Mouse (Mus musculus) hindbrain, embryonic 14.5 days (tissue): Measurements from ENCODE around the gene Catsper3. TPM values are rescaled to one million over a fixed set of nuclear protein-coding genes. Genes with fewer than 3 reads are reported as not detected.

Experiments used
- polyA plus RNA-seq: library from polyadenylated mRNA; unstranded; fragments of >200 nt; fragmentation: Nextera tagmentation; extraction: Ambion mirVana; gene quantifications from 2 replicates; pipeline ENCODE4 v1.2.1, GENCODE M21; 2014

Gene Catsper3
- polyA plus RNA-seq, 1 experiment from 2014 or later, result not detected

Other genes starting within 250 kb of the Catsper3 start
- 49.5 and 51.1 TPM in 2 replicates for gene Ddx41, start 247.9 kb upstream of the Catsper3 start, polyA plus RNA-seq
- gene Fam193b, start 213.4 kb upstream of the Catsper3 start, polyA plus RNA-seq, result 41.4 and 47.4 TPM in 2 replicates
- 45.7 and 53.6 TPM in 2 replicates for gene Tmed9, start 210.8 kb upstream of the Catsper3 start, polyA plus RNA-seq
- gene B4galt7, start 184.7 kb upstream of the Catsper3 start, polyA plus RNA-seq, result 18.3 and 25.3 TPM in 2 replicates
- 105 and 107 TPM in 2 replicates for gene Caml, start 161.6 kb upstream of the Catsper3 start, polyA plus RNA-seq
- gene Ddx46, start 149.5 kb upstream of the Catsper3 start, polyA plus RNA-seq, result 24.8 and 25.6 TPM in 2 replicates
- 96.0 and 101 TPM in 2 replicates for gene B230219D22Rik, start 91.4 kb upstream of the Catsper3 start, polyA plus RNA-seq
- 144 and 145 TPM in 2 replicates for gene Txndc15, start 69.9 kb upstream of the Catsper3 start, polyA plus RNA-seq
- 23.6 and 25.3 TPM in 2 replicates for gene Pcbd2, start 57.2 kb upstream of the Catsper3 start, polyA plus RNA-seq
- not detected in 2 replicates for gene Pitx1, start 51.6 kb downstream of the Catsper3 start, polyA plus RNA-seq